Mouse (Mus musculus) forebrain, embryonic 14.5 days (tissue): ENCODE data around the gene Ltc4s. TPM values are rescaled to one million over a fixed set of nuclear protein-coding genes. Genes with fewer than 3 reads are reported as not detected.

Experiments
- ATAC-seq: fragments of 200-750 bp; cut with Nextera tagmentation; 2 replicates; pipeline ENCODE4 v1.8.0; 2017; ENCODE audit warnings: mild to moderate bottlenecking, moderate library complexity
- DNase-seq: peaks from one replicate; pipeline ENCODE4 v3.0.0-alpha.2; 2015; ENCODE audit warnings: low spot score
- H3K27ac ChIP-seq: fragments of 300-500 bp; sonication (generic); 2 replicates; pipeline ENCODE4 v1.5.1; 2014; ENCODE audit warnings: low read depth, mild to moderate bottlenecking, control low read depth, low read length, moderate library complexity
- H3K27me3 ChIP-seq: fragments of 300-500 bp; sonication (generic); replicated peaks from 2 replicates; pipeline ENCODE4 v1.6.1; 2014; ENCODE audit warnings: low read length, control low read depth, mixed read lengths; ENCODE audit not compliant: control insufficient read depth, insufficient read depth
- H3K36me3 ChIP-seq: fragments of 300-500 bp; sonication (generic); 2 replicates; pipeline ENCODE4 v1.6.1; 2014; ENCODE audit warnings: low read length, control low read depth; ENCODE audit not compliant: control insufficient read depth, insufficient read depth
- H3K4me1 ChIP-seq: fragments of 300-500 bp; sonication (generic); 2 replicates; pipeline ENCODE4 v1.6.1; 2014; ENCODE audit warnings: antibody characterized with exemption, low read length, control low read depth; ENCODE audit not compliant: control insufficient read depth, insufficient read depth
- H3K4me2 ChIP-seq: fragments of 300-500 bp; sonication (generic); 2 replicates; pipeline ENCODE4 v1.6.1; 2014; ENCODE audit warnings: mild to moderate bottlenecking, control low read depth, low read length
- H3K4me3 ChIP-seq: fragments of 300-500 bp; sonication (generic); 2 replicates; pipeline ENCODE4 v1.5.1; 2014; ENCODE audit warnings: low read depth, low read length, control low read depth
- H3K9ac ChIP-seq: fragments of 300-500 bp; sonication (generic); 2 replicates; pipeline ENCODE4 v1.6.1; 2014; ENCODE audit warnings: mild to moderate bottlenecking, low read length, control low read depth, moderate library complexity
- H3K9me3 ChIP-seq: fragments of 300-500 bp; sonication (generic); replicated peaks from 2 replicates; pipeline ENCODE4 v1.6.1; 2016; ENCODE audit warnings: low read length, control low read depth, mixed read lengths; ENCODE audit not compliant: control insufficient read depth
- WGBS: fragments of 180-500 bp; shearing (Covaris S2); extraction: QIAGEN DNeasy Blood & Tissue Kit; methylation state at CpG from one replicate; pipeline ENCODE4 v1.1.7; 2014; 5-methylcytosine and 5-hydroxymethylcytosine counted together
- microRNA-seq: library from miRNA; unstranded; fragments of <30 nt; microRNA quantifications from one replicate; pipeline ENCODE4, GENCODE M21; 2016
- polyA plus RNA-seq: library from polyadenylated mRNA; unstranded; fragments of >200 nt; fragmentation: Nextera tagmentation; extraction: Ambion mirVana; gene quantifications from 2 replicates; pipeline ENCODE4 v1.2.1, GENCODE M21; 2014

The Ltc4s gene
- polyA plus RNA-seq, 1 experiment from 2014 or later = 3.4 TPM

- H3K9ac ChIP-seq = no peak overlapping the region
- no peak for ATAC-seq
- DNase-seq = no peak
- 91% methylated on average over 4 of the region's 4 CpGs for WGBS
- no peak overlapping the region for H3K4me2 ChIP-seq
- H3K4me3 ChIP-seq = no peak overlapping the region
- no peaks in the 10 kb centered on the region for H3K4me1 ChIP-seq
- H3K27me3 ChIP-seq = no peaks in the 10 kb centered on the region
- H3K27ac ChIP-seq = no peak overlapping the region
- H3K36me3 ChIP-seq = peaks cover 16% of the 10 kb centered on the region
- H3K9me3 ChIP-seq = no peaks in the 10 kb centered on the region
Measured at GRCm38 (mm10) chr11:50190362-50190761, 48.1 kb downstream of the Ltc4s start.

- 83% methylated on average over 7 of the region's 7 CpGs for WGBS
- ATAC-seq = no peak
- no peak for DNase-seq
- H3K4me1 ChIP-seq = no peaks in the 10 kb centered on the region
- H3K36me3 ChIP-seq = peaks cover 16% of the 10 kb centered on the region
- H3K27me3 ChIP-seq = no peaks in the 10 kb centered on the region
- no peak overlapping the region for H3K9ac ChIP-seq
- H3K4me2 ChIP-seq = no peak overlapping the region
- no peak overlapping the region for H3K27ac ChIP-seq
- no peaks in the 10 kb centered on the region for H3K9me3 ChIP-seq
- no peak overlapping the region for H3K4me3 ChIP-seq
Measured at GRCm38 (mm10) chr11:50188682-50189081, 49.7 kb downstream of the Ltc4s start.

Small RNA genes lying within 50 kb of the gene (microRNA-seq; reads per million reads assigned to microRNA genes)
- gene Mir6919 = 0.93 reads per million

Other genes starting within 250 kb of the Ltc4s start
- 55.9 and 72.6 TPM in 2 replicates for gene Rnf130, start 213.3 kb downstream of the Ltc4s start, polyA plus RNA-seq
- 23.3 and 28.3 TPM in 2 replicates for gene Tbc1d9b, start 107.2 kb downstream of the Ltc4s start, polyA plus RNA-seq
- gene Mrnip, start 64.2 kb downstream of the Ltc4s start, polyA plus RNA-seq = 34.5 and 41.5 TPM in 2 replicates
- gene Sqstm1, start 27.8 kb downstream of the Ltc4s start, polyA plus RNA-seq = 263 and 276 TPM in 2 replicates
- gene Mgat4b, start 27.7 kb downstream of the Ltc4s start, polyA plus RNA-seq = 15.2 and 18.9 TPM in 2 replicates
- 5.4 and 5.8 TPM in 2 replicates for gene Maml1, start 53.7 kb upstream of the Ltc4s start, polyA plus RNA-seq
- 190 and 210 TPM in 2 replicates for gene Canx, start 87.1 kb upstream of the Ltc4s start, polyA plus RNA-seq
- gene Cby3, start 115.8 kb upstream of the Ltc4s start, polyA plus RNA-seq = 0.86 and 0.88 TPM in 2 replicates
- 598 and 623 TPM in 2 replicates for gene Hnrnph1, start 138.4 kb upstream of the Ltc4s start, polyA plus RNA-seq
- gene Rufy1, start 192.5 kb upstream of the Ltc4s start, polyA plus RNA-seq = 27.2 and 32.7 TPM in 2 replicates